Mouse (Mus musculus) megakaryocyte progenitor cell, adult 5-6 weeks (primary cell): Measurements from ENCODE around the gene Gfod2. TPM values are rescaled to one million over a fixed set of nuclear protein-coding genes. Genes with fewer than 3 reads are reported as not detected.

Experiments used
- ATAC-seq: replicated peaks from 2 replicates; pipeline ENCODE4 v1.8.0; 2016; ENCODE audit warnings: mild to moderate bottlenecking, moderate TSS enrichment, inconsistent platforms; ENCODE audit not compliant: poor library complexity
- total RNA-seq, 2 experiments: library from RNA; stranded (forward) in 1 of 2; stranded (reverse) in 1 of 2; fragments of 157-497, 149-512 nt in 1 of 2; fragments of 200-1000 nt in 1 of 2; gene quantifications; 2 replicates each; pipeline versions ENCODE4 v1.2.3 to v1.2.4; 2015 to 2017

Gfod2 gene
- total RNA-seq, 2 experiments from 2014 or later: 0.74 to 1.4 TPM

GRCm38 (mm10) chr8:105704146-105704812 is 54.2 kb downstream of the Gfod2 start:
- ATAC-seq: no peak

DNA sequence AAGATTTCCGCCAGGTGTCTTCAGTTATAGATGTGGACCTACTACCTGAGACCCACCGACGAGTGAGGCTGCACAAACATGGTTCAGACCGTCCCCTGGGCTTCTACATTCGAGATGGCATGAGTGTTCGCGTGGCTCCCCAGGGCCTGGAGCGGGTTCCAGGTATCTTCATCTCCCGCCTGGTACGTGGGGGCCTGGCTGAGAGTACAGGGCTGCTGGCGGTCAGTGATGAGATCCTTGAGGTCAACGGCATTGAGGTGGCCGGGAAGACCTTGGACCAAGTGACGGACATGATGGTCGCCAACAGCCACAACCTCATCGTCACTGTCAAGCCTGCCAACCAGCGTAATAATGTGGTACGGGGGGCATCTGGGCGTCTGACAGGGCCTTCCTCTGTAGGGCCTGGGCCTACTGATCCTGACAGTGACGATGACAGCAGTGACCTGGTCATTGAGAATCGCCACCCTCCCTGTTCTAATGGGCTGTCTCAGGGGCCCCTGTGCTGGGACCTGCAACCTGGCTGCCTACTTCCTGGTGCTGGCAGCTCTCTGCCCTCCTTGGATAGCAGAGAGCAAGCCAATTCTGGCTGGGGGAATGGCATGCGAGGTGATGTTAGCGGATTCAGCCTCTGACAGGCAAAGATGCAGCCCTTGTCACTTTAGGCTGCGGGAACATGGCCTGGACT is 55.6 kb downstream of the Gfod2 start:
- ATAC-seq: no peak

DNA sequence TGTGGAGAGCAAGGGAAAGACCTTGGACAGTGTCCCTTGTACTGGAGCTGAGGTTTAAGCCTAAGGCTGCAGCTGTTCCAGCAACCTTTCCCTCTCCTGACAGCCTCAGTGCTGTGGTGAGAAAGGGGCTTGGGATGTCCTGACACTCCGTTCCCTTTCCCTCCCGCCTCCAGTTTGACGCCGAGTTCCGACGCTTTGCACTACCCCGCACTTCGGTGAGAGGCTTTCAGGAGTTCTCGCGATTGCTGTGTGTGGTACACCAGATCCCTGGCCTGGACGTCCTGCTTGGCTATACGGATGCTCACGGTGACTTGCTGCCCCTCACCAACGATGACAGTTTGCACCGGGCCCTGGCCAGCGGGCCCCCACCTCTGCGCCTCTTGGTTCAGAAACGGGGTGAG is 56.5 kb downstream of the Gfod2 start:
- ATAC-seq: no peak

- peak; percentile 78 for ATAC-seq
Measured at GRCm38 (mm10) chr8:105700966-105701824, 57.3 kb downstream of the Gfod2 start, which contains the start of the genes Acd and Pard6a. Gene Acd, minus strand, starts transcription at chr8:105701102. Gene Pard6a, plus strand, starts transcription at chr8:105701148.

GRCm38 (mm10) chr8:105700566-105700965 is 57.9 kb downstream of the Gfod2 start:
- peak; percentile 63 for ATAC-seq

- no peak for ATAC-seq
Measured at GRCm38 (mm10) chr8:105699488-105700215, 58.8 kb downstream of the Gfod2 start.

- no peak for ATAC-seq
Measured at GRCm38 (mm10) chr8:105698734-105699133, 59.7 kb downstream of the Gfod2 start.

DNA sequence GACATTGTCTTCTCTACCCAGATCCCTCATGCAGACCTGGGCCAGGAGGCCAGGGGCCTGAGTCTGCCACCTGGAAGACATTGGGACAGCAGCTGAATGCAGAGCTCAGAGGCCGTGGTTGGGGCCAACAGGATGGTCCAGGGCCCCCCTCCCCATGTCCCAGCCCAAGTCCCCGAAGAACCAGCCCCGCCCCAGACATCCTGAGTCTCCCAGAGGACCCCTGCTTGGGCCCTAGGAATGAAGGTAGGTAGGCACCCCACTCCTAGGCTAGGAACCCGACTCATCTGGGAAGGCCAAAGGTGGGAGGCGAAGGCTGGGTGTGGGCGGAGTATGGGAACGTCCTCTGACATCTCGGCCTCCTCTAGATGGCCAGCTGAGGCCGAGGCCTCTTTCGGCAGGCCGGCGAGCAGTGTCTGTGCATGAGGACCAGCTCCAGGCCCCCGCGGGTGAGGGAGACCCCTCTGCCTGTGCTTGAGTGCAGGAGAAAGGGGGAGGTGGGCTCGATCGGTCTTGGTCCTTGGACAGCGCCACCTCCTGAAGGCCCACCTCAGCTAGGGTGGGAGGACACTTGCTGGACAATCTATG is 61.2 kb downstream of the Gfod2 start:
- ATAC-seq: no peak

DNA sequence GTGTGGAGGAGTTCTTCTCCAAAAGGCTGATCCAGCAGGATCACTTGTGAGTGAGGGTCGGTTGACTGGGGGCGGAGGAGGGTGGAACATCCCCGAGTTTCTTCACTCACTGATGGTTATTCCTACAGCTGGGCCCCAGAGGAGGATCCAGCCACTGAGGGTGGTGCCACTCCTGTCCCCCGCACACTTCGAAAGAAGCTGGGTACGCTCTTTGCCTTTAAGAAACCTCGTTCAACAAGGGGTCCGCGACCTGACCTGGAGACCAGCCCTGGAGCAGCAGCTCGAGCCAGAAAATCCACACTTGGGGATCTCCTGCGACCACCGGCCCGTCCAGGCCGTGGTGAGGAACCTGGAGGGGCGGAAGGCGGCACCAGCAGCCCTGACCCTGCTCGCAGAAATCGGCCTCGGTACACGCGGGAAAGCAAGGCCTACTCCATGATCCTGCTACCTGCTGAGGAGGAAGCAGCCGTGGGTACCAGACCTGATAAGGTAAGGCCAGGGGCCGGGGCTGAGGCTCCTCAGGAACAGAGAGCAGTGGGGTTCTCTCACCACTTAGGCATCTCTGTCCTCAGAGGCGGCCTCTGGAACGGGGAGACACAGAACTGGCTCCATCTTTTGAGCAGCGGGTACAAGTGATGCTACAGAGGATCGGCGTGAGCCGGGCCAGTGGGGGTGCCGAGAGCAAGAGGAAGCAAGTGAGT is 63.2 kb downstream of the Gfod2 start:
- ATAC-seq: no peak

- no peak for ATAC-seq
Measured at GRCm38 (mm10) chr8:105694051-105694799, 64.2 kb downstream of the Gfod2 start.

DNA sequence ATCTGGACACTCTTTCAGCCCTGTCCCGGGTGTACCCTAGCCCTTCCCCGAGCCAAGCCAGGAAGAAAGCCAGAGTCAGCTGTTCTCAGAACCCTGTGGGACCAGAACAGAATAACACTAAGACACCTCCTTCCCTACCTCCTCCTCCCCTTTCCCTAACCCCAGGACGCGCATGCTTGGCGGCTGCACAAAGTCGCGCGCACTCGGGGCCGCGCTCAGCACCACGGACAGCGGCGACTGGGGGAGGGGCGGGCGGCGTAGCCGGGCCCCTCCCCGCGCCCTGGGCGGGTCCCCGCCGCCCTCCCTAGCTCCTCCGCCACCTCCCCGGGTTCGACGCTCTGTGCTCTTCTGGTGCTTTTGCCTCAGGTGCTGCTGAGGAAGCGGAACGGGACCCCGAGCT is 64.8 kb downstream of the Gfod2 start:
- ATAC-seq: no peak

GRCm38 (mm10) chr8:105692449-105693182 is 65.8 kb downstream of the Gfod2 start:
- ATAC-seq: no peak

DNA sequence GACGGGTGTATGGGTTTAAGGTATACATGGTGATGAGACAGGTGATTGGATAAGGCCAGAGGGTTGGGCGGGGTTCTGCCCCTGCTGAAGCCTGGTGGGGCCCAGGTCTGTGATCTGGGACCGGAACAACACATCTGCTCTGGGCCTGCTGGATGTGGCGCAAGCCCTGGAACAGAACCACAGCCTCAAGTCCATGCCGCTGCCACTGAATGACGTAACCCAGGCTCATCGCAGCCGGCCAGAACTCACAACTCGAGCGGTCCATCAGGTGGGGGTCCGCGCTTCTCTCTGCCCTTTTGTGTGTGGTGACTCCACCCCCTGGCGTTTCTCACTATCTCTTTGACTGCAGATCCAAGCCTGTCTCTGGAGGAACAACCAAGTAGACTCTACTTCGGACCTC is 67.5 kb downstream of the Gfod2 start:
- ATAC-seq: no peak

DNA sequence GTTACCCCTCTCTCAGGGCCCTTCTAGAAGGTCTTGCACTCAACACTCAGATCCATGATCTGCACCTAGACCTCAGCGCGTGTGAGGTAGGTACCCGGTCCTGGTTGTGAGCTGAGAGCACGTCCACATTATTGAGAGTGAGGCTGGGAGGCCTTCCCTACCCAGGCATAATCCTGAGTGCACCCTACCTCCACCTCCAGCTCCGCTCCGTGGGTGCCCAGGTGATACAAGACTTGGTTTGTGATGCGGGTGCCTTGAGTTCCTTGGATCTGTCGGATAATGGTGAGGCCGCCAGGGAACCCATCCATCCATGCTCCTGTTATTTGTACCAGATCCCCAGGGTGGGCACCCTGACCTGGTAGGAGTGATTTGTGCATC is 68.5 kb downstream of the Gfod2 start:
- ATAC-seq: no peak

DNA sequence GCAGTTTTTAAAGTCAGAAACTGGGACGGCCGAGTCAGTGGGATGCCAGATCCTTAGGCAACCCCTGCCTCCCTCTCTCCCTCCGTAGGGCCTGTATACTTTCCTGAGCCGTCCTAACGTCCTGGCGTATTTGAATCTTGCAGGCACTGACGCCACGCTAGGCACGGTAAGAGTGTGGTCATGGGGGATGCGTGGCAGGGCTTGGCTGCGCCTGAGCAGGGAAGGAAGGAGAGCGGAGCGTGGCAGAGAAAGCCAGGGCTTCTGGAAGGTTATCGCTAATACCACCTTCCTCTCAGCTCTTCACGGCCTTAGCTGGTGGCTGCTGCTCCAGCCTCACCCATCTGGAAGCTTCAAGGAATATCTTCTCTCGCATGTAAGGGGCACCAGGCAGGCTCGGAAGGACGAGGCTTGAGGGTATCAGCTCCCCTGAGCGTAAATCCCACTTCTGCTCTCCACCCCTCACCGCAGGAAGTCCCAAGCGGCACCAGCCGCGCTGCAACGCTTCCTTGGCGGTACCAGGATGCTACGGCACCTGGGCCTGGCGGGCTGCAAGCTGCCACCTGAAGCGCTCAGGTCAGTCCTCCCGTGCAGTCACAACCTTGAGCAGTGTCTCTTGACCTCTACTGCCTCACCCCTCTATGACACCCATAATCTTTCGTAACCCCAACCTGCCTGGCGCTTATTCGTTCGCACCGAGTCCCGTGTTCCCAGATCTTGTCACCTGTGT is 69.0 kb downstream of the Gfod2 start:
- ATAC-seq: no peak

- ATAC-seq: no peak
Measured at GRCm38 (mm10) chr8:105688242-105688752, 70.2 kb downstream of the Gfod2 start.

DNA sequence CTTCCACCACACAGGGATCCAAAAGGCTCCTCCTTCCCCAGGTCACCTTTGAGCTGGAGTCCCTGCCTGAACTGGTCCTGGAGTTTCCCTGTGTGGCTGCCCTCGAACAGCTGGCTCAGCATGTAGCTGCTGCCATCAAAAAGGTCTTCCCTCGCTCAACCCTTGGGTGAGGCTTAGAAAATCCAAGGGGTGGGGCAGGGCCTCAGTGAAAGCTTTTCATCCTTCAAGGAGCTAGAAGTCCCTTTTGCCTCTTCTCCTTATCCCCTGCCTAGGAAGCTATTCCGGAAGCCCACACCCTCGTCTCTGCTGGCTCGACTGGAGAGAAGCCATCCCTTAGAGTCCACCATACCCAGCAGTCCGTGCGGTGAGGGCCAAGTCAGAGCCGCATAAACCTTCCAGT is 71.0 kb downstream of the Gfod2 start:
- ATAC-seq: no peak

GRCm38 (mm10) chr8:105686551-105686950 is 71.9 kb downstream of the Gfod2 start:
- no peak for ATAC-seq
